Mouse (Mus musculus) thymus, adult 2 months (tissue): ENCODE results near the gene Gm10190.

Experiments
- CTCF ChIP-seq: fragments of 200-500 bp; IDR thresholded peaks from 2 replicates; pipeline ENCODE4 v1.5.1; 2012; ENCODE audit warnings: mild to moderate bottlenecking, control low read depth, low read length, moderate library complexity, borderline replicate concordance; ENCODE audit not compliant: control insufficient read depth, poor library complexity, insufficient read depth; ENCODE audit errors: extremely low read depth
- POLR2A ChIP-seq: fragments of 200-500 bp; IDR thresholded peaks from 2 replicates; pipeline ENCODE4 v1.6.1; 2012; ENCODE audit warnings: mild to moderate bottlenecking, low read length, control low read depth, moderate library complexity; ENCODE audit not compliant: control insufficient read depth, poor library complexity, insufficient read depth; ENCODE audit errors: extremely low read depth

GRCm38 (mm10) chr17:80324521-80324920 is 48.8 kb downstream of the Gm10190 start:
- TF ChIP-seq POLR2A (no peak), CTCF (no peak)
